Comparison of ENCODE assay signal across 13 mouse cellular contexts in genomic region chr8:99285103-99285502, GRCm38 (mm10).
"Had no signal": no experiment of that assay in that cellular context is flagged by ENCODE, and none has a peak within 500 bp of the region (broad histone marks: within the 10 kb centered on the region; RNA-seq: fewer than 3 reads in every experiment).

No protein-coding gene starts in this region.

- ATAC-seq: liver, postnatal 0 days; lung, postnatal 0 days; midbrain, embryonic 13.5 days; midbrain, embryonic 15.5 days had no signal

- DNase-seq: liver, embryonic 13.5 days; liver, postnatal 0 days; lung, adult 2 months; lung, postnatal 4 days; right cerebral cortex, postnatal 14 days; right cerebral cortex, postnatal 4 days; spleen, adult 18-20 months; thymus, adult 2 months; thymus, postnatal 25 days; thymus, postnatal 4 days had no signal
